Mouse (Mus musculus) lung, postnatal 0 days (tissue): ENCODE measurements around the gene Atrx.

Source experiments
- CTCF ChIP-seq: IDR thresholded peaks from 2 replicates; pipeline ENCODE4 v1.5.1; 2016; ENCODE audit warnings: antibody characterized with exemption, mild to moderate bottlenecking
- EP300 ChIP-seq: IDR thresholded peaks from 2 replicates; pipeline ENCODE4 v1.6.1; 2016; ENCODE audit warnings: antibody characterized with exemption, mild to moderate bottlenecking, control low read depth

DNA sequence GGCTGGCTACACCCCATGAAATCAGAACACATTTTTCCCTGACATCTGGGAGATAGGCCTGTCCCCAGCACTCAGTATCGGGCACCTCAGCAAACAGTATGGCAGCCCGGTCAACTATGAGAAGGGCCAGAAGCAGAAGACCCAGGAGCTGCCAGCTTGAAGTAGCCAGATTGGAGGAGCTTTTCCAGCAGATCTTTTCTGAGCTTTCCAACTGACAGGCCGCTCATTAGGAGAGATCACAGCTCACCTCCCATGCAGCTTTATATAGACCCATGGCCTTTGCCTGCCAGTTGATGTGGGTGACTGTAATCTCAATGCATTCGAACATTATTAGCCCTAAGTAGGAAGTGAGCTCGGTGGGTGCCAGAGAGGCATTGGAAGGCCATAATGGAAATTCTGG, 155.9 kb downstream of the Atrx start:
- TF ChIP-seq EP300 (no peak), CTCF (no peak)
